Mouse (Mus musculus): ENCODE results near the gene Gpr180.

DNA sequence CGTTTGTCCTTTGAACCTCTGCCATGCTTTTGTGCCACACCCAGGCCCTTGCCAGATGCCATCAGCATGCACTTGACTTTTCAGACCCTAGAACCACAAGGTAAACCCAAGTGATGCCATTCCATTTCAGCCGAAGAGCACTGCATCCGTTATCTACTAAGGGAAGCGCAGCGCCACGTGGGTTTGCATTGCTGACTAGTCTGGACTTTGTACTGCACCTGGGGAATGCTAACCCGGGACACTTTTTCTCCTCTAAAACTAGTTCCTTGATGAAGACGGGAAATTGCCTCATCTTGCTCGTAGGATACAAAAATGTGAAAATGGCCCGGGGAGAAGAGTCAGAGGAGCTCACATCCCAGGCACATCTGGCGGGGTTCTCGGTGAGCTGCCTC is 38.7 kb downstream of the Gpr180 start:
- TF ChIP-seq GATA1 (IDR thresholded peaks at IDR 0.05; ENCODE audit: borderline replicate concordance, low read length): no peak
- TF ChIP-seq FLI1 (IDR thresholded peaks at IDR 0.05; ENCODE audit: low read length): no peak
